Mouse (Mus musculus) cerebellum, adult 9-11 months (tissue): ENCODE measurements around the gene Pax2.

ENCODE experiments used
- DNase-seq: peaks from one replicate; pipeline ENCODE4 v3.0.0; 2022

Pax2 gene

DNA sequence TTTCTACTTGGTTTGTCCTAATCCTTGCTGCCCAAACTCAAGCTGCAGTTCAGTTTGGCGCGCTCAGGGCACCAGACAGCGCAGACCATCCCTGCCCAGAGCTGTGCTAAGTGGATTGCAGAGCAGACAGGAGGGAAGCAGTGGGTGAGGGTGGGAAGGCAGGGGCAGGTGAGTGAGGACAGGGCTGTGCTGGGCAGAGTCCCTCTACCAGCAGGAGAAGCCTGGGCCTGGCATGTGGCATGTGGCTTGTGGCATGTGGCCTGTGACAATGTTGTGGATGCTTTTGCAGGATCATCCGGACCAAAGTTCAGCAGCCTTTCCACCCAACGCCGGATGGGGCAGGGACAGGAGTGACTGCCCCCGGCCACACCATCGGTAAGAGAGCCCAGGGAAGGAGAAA lies 32.6 kb downstream of the Pax2 start:
- no peak for DNase-seq

DNA sequence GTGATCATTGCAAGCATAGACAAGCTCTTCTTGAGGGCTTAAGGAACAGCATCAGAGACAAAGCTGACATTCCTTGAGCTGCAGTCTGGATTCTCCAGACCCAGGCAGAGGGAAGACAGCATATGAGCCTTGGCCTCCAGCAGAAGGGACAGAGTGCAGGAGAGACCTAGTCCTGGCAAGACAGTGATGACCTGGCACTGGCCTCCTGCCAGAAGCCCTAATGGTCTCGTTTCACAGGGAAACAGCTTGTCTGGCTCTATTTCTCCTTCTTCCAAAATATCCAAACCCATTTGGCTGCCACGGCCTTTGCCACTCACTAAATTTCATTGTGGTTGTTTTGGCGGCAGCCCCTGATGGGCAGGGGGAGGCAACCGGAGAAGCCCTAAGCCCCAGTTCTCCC lies 36.1 kb downstream of the Pax2 start:
- peak; percentile 21 for DNase-seq

DNA sequence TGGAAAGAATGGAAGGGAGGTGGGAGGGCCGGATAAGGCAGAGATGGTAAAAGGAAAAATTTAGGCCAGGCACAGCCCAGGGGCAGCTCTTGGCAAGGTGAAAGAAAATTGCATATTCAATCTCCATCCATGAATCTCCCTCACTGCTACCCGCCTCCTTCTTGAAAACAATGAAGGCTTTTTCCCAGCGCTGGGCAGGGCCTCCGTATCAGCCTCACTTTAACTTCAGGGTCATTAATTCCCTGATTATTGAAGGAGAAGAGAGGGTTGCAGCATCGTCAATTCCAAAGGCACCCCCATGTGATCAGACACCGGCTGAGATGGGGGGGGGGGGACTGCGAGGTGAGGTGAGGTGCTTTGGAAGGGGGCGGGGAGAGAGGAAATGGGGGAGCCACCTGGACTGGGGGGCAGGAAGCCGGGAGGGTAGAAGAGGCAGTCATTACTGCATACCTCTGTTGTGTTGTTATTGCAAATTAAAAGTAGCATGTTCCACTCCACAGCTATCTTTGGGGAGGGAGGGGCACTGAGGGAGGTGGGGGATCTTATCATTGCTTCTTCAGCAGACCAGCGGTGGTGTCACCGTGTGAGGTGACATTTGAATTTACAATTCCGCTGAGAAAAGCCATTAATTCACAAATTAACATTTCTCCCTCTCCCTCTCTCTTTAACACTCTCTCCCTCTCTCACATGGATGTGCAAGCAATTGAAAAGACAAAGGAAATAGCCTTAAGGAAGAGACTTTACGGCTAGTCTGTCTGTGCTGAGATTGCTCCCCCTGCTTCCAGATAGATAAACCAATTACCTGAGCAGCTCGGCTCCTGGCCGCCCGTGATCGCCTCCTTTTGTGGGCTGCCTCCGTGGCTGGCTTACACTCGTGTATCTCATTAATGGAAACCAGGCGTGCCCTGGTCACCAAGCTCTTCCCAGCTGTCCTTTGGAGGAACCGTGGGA lies 41.5 kb downstream of the Pax2 start:
- DNase-seq, result no peak

DNA sequence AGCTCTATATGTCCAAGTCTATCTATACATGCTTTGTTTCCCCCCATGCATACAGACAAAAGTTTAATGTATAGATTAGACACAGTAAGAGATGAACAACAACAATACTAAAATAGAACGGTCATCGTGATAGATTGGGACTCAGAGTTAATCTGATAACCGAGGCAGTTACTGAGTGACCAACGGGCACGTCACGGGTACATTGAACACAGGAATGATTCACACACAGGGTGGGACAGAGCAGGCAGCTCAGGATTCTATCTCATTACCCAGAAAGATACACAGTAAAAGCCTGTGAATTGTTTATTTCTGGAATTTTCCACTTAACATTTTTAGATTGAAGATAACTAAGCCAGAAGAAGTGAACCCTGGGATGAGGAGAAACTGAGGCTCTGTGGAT lies 42.9 kb downstream of the Pax2 start:
- no peak for DNase-seq

DNA sequence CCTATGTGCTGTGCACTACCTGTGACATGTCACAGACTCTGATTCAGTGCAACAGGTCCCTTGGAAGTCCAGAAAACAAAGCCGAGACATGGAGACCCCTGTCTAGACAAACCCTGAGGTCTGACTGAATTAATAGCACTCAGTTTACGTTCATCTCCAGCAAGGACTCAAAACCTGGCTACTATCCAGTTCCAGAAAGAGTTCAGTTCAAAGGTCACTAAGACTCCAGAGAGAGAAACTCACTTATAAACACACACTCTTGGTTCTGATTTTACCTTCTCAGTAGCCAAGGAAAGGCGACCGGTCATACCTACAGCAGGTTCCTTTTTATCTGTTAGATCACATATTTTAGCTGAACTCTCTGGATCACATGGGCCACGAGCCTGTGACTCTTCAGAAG lies 43.3 kb downstream of the Pax2 start:
- DNase-seq, result no peak

GRCm38 (mm10) chr19:44800327-44800726 lies 44.5 kb downstream of the Pax2 start:
- no peak for DNase-seq

GRCm38 (mm10) chr19:44808734-44809133 lies 52.9 kb downstream of the Pax2 start:
- DNase-seq, result no peak

DNA sequence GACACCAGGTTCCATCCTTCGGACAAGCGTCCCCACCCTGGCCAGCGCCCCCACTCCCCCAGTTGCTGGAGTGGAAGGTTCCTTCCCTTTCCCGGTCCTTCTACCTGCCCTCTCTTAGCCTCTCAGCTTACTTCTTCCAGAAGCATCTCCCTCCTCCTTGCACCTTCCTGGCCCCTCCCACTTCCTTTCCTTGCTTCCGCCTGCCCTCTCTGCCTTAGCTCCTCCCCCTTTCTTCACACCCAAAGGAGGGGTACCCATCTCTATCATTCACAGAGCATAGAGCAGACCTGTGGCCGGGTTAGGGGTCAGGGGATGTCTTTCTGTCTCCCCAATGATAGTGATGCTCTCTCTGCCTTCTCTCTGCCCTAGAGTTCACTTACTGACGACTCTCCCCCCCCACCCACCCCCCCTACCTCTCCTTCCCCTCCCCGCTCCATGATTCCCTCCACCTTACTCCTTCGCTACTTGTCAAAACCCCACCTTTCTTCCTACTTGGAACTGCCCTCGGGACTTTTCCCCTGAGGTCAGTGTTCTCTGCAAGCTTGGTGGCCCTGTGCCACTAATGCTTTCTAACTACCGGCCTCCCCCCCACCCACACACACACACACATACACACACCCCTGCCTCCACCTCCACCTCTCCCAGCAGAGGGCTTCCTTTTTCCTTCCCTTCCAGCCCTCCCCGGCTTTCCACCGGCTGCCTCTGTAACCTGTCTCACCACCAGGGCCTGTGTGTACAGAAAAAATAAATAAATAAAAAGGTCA lies 57.0 kb downstream of the Pax2 start:
- no peak for DNase-seq

GRCm38 (mm10) chr19:44815111-44815510 lies 59.3 kb downstream of the Pax2 start:
- no peak for DNase-seq

GRCm38 (mm10) chr19:44817403-44818128 lies 61.7 kb downstream of the Pax2 start:
- no peak for DNase-seq

- no peak for DNase-seq
Observed at GRCm38 (mm10) chr19:44818676-44819075, 62.8 kb downstream of the Pax2 start.

GRCm38 (mm10) chr19:44821581-44821980 lies 65.7 kb downstream of the Pax2 start:
- no peak for DNase-seq

- no peak for DNase-seq
Observed at GRCm38 (mm10) chr19:44822295-44822694, 66.5 kb downstream of the Pax2 start.

DNA sequence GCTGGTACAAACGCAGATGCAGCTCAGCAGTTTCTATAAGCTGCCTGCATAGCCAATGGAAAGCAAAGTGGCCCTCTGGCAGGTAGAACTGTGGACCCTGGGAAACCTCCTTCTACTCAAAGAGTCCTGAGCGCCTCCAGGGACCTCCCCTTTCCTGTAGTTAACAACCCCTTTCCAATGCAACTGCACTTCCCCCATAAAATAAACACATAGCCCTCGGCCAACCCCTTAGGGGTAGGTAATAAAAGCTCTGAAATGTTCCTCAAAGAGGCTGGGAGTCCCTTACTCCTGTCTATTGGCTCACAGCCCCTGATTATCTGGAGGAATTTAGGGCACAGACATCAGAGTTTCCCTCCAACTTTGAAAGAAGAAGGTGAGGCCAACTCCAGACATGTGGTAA lies 67.8 kb downstream of the Pax2 start:
- no peak for DNase-seq

DNA sequence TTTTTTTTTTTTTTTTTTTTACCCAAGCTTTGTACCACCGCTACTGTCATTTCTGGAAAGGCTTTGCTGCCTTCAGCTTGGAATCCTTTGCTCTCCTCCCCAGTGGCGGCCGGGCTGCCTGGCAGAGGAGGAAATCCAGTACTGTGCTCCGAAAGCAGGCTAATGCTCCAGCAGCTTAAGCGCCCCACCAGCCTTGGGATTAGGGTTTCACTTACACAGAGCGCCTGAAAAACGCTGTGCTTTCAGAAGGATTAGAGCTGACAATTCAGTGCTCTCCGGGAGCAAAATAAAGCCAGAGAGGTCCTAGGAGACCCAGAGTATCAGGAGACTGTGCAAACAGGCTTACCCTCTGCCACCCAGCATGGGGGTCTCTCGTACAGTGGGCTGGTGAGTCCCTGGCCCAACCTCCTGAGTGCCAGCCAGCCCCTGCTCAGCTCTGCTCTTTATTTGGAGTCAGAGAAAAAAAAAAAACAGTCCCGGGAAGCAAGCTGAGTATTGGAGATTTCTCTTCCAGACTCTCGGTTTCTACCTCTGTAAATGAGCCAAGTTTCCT lies 69.4 kb downstream of the Pax2 start:
- no peak for DNase-seq

GRCm38 (mm10) chr19:44825819-44826218 lies 70.0 kb downstream of the Pax2 start:
- no peak for DNase-seq

DNA sequence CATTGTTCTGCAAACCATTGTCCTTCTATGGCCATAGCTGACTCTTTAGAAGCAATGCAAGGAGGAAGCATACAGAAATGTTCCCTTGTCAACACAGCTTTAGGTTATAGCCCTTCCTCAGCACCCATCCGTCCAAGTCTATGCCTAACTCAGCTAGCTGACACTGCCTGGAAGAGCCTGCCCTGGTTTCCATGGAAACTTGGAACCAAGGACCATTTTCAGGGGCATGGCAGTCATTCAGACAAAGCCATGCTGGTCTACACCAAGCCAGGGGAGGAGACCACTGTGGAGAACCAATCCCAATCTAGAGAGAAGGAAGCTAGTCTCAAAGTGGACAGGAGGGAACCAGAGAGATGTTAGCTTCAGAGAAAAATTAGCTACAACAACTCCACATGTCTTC lies 77.5 kb downstream of the Pax2 start:
- DNase-seq, result no peak

- no peak for DNase-seq
Observed at GRCm38 (mm10) chr19:44834218-44835041, 78.6 kb downstream of the Pax2 start.

DNA sequence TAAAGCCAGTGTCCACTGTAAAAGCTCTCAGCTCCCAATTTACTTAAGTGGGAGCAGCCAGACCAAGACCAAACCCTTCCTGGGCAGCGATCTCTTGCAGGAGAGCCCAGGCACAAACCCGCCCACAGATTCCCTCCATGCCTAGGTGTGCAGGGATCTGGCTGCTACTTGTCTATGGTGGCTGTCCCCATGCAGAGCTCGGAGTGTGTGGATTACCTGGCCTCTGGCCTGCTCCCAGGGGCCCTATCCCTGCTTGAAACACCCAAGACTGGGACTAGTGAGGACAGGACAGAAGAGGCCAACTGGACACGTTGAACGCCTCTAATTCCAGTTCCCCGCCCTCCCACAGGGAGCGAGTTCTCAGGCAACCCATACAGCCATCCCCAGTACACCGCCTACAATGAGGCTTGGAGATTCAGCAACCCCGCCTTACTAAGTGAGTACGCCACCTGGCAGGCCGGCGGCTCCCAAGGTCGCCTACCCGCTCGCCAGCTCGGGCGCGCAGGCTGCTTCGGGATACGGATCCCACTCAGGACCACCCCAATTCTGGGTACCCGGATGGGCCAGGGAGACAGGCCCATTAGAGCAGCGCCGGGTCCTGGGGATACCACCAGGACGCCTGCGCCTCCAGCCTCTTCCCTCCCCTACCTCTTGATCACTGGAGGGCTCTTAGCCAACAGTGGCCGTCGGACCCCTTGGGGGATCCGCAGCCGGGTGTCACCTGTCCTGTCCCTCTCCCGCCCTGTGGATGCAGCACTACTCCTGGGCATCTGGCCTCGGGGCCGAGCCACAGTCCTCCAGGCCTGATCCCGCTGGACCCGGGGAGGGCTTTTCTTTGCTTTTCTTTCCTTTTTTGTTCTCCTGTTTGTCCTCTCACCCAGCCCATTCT lies 79.4 kb downstream of the Pax2 start:
- no peak for DNase-seq

- DNase-seq, result peak; percentile 11
Observed at GRCm38 (mm10) chr19:44835931-44836861, 80.4 kb downstream of the Pax2 start.
